Mouse (Mus musculus) limb, embryonic 15.5 days (tissue): ENCODE data around the gene Hs3st2. TPM values are rescaled to one million over a fixed set of nuclear protein-coding genes. Genes with fewer than 3 reads are reported as not detected.

Experiments
- ATAC-seq: fragments of 200-750 bp; cut with Nextera tagmentation; 2 replicates; pipeline ENCODE4 v1.8.0; 2017; ENCODE audit warnings: low read depth, moderate TSS enrichment; ENCODE audit not compliant: insufficient number of reproducible peaks, low FRiP score, low TSS enrichment
- H3K27ac ChIP-seq: fragments of 300-500 bp; sonication (generic); 2 replicates; pipeline ENCODE4 v1.5.1; 2015; ENCODE audit warnings: moderate library complexity, mild to moderate bottlenecking, inconsistent platforms
- H3K27me3 ChIP-seq: fragments of 300-500 bp; sonication (generic); 2 replicates; pipeline ENCODE4 v1.6.1; 2015; ENCODE audit warnings: inconsistent platforms
- H3K36me3 ChIP-seq: fragments of 300-500 bp; sonication (generic); 2 replicates; pipeline ENCODE4 v1.6.1; 2015; ENCODE audit warnings: inconsistent platforms
- H3K4me1 ChIP-seq: fragments of 300-500 bp; sonication (generic); 2 replicates; pipeline ENCODE4 v1.6.1; 2015; ENCODE audit warnings: inconsistent platforms
- H3K4me2 ChIP-seq: fragments of 300-500 bp; sonication (generic); 2 replicates; pipeline ENCODE4 v1.6.1; 2015; ENCODE audit warnings: mild to moderate bottlenecking, inconsistent platforms
- H3K4me3 ChIP-seq: fragments of 300-500 bp; sonication (generic); 2 replicates; pipeline ENCODE4 v1.5.1; 2015; ENCODE audit warnings: mild to moderate bottlenecking, inconsistent platforms
- H3K9ac ChIP-seq: fragments of 300-500 bp; sonication (generic); 2 replicates; pipeline ENCODE4 v1.6.1; 2015; ENCODE audit warnings: inconsistent platforms
- H3K9me3 ChIP-seq: fragments of 300-500 bp; sonication (generic); 2 replicates; pipeline ENCODE4 v1.6.1; 2016; ENCODE audit warnings: inconsistent platforms
- WGBS: fragments of 180-500 bp; shearing (Covaris S2); methylation state at CpG from one replicate; pipeline ENCODE4 v1.1.7; 2015; 5-methylcytosine and 5-hydroxymethylcytosine counted together
- polyA plus RNA-seq: library from polyadenylated mRNA; unstranded; fragments of >200 nt; fragmentation: Nextera tagmentation; extraction: Ambion mirVana; gene quantifications from 2 replicates; pipeline ENCODE4 v1.2.1, GENCODE M21; 2015

The Hs3st2 gene
- polyA plus RNA-seq, 1 experiment from 2014 or later: 0.47 TPM

DNA sequence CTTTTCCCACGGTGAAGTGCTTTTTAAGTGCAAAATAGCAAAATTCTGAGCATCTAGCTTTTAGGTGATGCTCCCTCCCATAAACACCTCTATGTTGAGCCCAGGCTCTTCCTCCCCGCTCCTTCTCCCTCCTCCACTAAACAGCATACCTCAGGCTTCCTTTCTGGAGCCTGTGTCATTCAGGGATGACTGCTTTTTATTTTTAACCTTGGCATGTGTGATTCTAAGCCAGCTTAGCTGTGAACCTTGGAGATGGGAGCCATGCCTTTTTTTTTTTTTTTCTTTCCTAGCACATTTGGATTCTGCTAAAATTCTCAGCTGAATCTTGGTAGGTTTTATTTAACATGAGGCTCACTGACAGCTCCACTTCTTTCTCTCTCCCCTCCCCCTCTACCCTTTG lies 3.2 kb downstream of the Hs3st2 start:
- Histone ChIP-seq H3K9me3 (no peaks in the 10 kb centered on the region), H3K4me3 (no peak overlapping the region), H3K36me3 (no peaks in the 10 kb centered on the region), H3K27me3 (peaks cover 56% of the 10 kb centered on the region), H3K9ac (no peak overlapping the region), H3K27ac (no peak overlapping the region), H3K4me1 (peaks cover 16% of the 10 kb centered on the region), H3K4me2 (no peak overlapping the region)
- 74% methylated on average over 2 of the region's 2 CpGs for WGBS
- no peak for ATAC-seq

DNA sequence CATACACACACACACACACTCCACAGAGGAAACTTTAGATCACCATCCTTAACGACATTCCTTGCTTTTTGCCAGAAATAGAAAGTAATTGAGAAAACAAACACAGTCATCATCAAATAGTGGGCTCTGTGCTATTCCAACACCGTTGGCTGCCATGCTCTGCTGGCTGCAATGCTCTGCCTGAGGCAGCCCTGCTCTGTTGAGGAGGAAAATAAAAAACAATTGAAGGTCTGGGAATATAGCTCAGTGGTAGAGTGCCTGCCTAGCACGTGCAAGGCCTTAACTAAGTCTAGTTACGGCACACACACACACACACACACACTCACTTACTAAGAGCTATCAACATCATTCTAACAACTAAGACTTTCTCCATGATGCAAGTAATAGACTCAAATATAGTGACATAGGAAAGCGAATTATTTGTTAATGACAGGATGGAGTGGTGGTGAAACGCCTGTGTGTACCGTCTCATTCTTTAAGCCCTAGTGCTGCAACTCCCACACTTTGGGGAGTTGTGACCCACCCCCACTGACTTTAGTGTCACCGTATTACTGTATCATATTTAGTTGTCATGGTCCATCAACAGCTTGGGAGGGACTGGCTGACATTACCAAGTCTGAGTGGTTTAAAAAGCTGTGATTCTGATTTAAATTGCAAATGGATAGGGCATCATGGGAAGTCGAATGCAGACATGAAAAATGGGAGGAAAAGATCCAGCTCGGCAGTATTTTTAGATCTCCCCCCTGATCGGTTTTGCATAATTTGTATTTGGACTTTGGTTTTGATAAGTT lies 19.3 kb downstream of the Hs3st2 start:
- Histone ChIP-seq H3K4me2 (no peak overlapping the region), H3K4me3 (no peak overlapping the region), H3K4me1 (no peaks in the 10 kb centered on the region), H3K9me3 (no peaks in the 10 kb centered on the region), H3K9ac (no peak overlapping the region), H3K27me3 (no peaks in the 10 kb centered on the region), H3K27ac (no peak overlapping the region), H3K36me3 (no peaks in the 10 kb centered on the region)
- WGBS: 73% methylated on average over 11 of the region's 11 CpGs
- no peak for ATAC-seq

DNA sequence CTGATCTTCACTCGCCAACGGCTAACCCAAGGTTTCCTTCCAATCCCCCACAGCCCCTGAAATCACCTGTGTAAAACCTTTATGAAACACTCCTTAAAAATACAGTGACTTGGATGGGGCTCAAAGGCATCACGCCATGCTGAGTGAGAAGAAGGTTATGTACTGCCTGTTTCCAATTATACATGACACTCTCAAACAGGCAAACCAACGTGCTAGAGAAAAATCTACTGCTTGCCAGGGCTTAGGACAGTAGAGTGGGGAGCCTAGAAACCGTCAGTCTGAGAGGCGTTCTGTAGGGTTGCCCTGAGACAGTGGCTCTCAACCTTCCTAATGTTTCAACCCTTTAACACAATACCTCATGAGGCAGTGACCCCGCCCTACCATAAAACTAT lies 19.8 kb downstream of the Hs3st2 start:
- H3K9me3 ChIP-seq: no peaks in the 10 kb centered on the region
- no peak overlapping the region for H3K4me3 ChIP-seq
- H3K4me1 ChIP-seq: no peaks in the 10 kb centered on the region
- H3K27me3 ChIP-seq: no peaks in the 10 kb centered on the region
- 70% methylated on average over 7 of the region's 7 CpGs for WGBS
- H3K9ac ChIP-seq: no peak overlapping the region
- no peaks in the 10 kb centered on the region for H3K36me3 ChIP-seq
- no peak for ATAC-seq
- no peak overlapping the region for H3K27ac ChIP-seq
- H3K4me2 ChIP-seq: no peak overlapping the region

DNA sequence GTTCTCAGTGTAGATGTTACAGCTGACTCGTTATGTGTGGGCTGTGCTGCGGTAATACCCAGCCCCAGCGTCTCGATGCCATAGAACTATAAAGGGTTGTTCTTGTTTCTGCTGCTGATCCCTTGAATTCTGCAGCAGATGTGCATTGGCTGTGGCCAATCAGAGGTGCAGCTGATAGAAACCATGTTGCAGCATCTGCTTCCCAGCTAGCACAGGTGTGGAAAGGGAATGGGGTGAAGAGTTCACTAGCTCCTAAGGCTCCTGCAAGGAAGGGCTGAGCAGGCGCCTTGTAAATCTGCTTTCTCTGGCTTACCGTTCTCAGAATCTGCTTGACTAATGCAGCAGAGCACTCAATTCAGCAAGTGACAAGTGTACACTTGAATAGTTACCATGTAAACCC lies 45.2 kb downstream of the Hs3st2 start:
- H3K36me3 ChIP-seq: no peaks in the 10 kb centered on the region
- no peak overlapping the region for H3K4me2 ChIP-seq
- no peaks in the 10 kb centered on the region for H3K27me3 ChIP-seq
- no peak for ATAC-seq
- WGBS: 36% methylated on average over 6 of the region's 6 CpGs
- H3K4me1 ChIP-seq: no peaks in the 10 kb centered on the region
- no peaks in the 10 kb centered on the region for H3K9me3 ChIP-seq
- no peak overlapping the region for H3K4me3 ChIP-seq
- H3K27ac ChIP-seq: no peak overlapping the region
- no peak overlapping the region for H3K9ac ChIP-seq

DNA sequence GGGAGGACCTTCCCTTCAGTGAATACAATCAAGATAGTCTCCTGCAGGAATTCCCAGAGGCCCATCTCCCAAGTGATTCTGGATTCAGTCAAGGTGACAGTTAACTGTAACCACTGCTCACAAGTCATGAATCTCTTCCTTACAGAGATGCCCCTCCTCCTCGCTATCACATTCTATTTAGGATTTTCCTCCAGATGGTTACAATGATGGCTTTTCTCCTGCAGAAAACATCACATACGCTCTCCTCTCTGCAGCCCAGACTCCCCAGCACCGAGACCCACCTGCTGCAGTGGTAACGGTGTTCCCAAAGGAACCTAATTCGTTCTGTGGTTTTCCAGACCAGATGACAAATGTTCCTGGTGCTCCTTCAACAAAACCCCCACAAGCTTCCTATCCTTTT lies 49.5 kb downstream of the Hs3st2 start:
- H3K4me1 ChIP-seq: no peaks in the 10 kb centered on the region
- ATAC-seq: no peak
- H3K4me3 ChIP-seq: no peak overlapping the region
- no peak overlapping the region for H3K9ac ChIP-seq
- H3K27me3 ChIP-seq: no peaks in the 10 kb centered on the region
- H3K9me3 ChIP-seq: no peaks in the 10 kb centered on the region
- 63% methylated on average over 5 of the region's 5 CpGs for WGBS
- no peak overlapping the region for H3K4me2 ChIP-seq
- no peak overlapping the region for H3K27ac ChIP-seq
- H3K36me3 ChIP-seq: no peaks in the 10 kb centered on the region

DNA sequence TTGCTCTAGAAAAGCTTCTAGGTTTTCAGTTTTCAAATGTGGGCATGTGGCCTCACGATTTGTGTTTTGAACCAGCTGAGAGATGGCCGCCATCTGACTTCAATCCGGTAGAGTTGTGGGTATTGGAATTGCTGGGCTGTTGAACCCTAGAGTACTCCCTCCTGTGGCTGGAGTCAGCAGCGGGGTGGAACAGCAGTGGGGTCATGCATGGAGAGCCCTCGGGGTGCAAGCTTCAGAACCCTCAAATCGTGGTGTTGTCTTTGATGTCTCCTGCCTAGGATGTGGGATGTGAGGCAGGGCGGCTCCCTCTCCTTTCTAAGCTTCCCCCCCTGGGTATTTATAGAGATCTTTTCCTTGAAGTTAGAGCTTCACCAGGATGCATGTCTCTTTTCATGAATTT lies 52.7 kb downstream of the Hs3st2 start:
- H3K27ac ChIP-seq: no peak overlapping the region
- no peaks in the 10 kb centered on the region for H3K9me3 ChIP-seq
- 62% methylated on average over 7 of the region's 7 CpGs for WGBS
- no peaks in the 10 kb centered on the region for H3K4me1 ChIP-seq
- no peak overlapping the region for H3K9ac ChIP-seq
- ATAC-seq: no peak
- no peaks in the 10 kb centered on the region for H3K36me3 ChIP-seq
- H3K4me2 ChIP-seq: no peak overlapping the region
- no peak overlapping the region for H3K4me3 ChIP-seq
- H3K27me3 ChIP-seq: no peaks in the 10 kb centered on the region

DNA sequence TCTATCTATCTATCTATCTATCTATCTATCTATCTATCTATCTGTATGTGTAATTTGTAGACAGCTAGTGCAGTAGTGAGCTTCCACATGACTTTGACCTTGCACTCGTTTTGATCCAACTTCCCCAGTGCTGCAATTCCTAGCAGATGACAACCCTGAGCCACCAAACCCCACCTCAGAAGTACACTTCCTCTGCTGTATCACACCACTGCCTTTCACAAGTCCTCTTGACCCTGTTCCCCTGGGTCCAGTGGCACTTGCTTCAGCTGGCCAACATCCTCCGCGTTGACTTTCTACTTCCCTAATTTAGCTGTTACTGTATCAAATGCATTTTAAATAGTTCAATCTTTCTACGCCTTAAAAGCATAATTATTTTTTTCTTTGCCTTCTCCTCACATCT lies 54.6 kb downstream of the Hs3st2 start:
- Histone ChIP-seq H3K27ac (no peak overlapping the region), H3K27me3 (no peaks in the 10 kb centered on the region), H3K4me1 (no peaks in the 10 kb centered on the region), H3K36me3 (no peaks in the 10 kb centered on the region), H3K9me3 (no peaks in the 10 kb centered on the region), H3K9ac (no peak overlapping the region), H3K4me2 (no peak overlapping the region), H3K4me3 (no peak overlapping the region)
- ATAC-seq: no peak
- WGBS: 87% methylated on average over 4 of the region's 4 CpGs

DNA sequence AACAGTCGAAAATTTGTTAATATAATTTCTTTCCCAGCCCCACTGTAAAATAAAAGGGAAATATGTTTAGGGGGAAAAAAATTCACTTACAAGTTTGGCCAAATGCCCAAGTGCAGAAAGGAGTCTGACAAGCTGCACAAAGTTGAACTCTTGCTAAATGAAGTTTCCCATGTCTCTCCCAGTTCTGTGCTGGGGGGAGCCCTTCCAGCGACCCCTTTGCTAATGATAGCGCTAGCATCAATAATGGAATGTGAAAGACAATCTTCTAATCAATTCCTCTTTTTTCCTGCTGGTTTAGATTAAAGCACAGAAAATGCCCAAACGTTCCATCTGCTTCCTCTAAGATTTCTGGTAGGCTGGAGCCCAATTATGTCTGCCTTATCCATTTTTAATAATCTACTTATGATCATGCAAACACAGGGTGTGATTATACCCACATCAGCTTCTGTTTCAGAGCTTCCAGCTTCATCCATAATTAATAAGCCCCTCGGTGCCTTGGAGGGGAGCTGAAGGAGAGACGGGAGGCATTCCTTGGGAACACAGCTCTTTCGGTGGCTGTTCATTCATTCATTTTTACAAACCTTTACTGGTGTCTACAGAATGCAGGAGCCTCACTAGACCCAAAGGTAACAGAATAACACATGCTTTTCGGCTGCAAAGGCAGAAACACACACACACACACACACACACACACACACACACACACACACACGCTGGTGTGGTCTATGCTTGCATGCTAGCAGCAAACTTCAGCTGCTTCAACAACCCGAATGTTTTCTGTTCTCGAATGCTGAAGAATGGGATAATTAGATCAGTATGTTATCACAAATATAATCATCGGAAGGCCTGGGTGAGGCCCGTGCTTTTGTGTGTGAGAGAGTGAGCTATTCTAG lies 59.5 kb downstream of the Hs3st2 start:
- no peaks in the 10 kb centered on the region for H3K9me3 ChIP-seq
- H3K4me3 ChIP-seq: no peak overlapping the region
- H3K27ac ChIP-seq: no peak overlapping the region
- H3K27me3 ChIP-seq: no peaks in the 10 kb centered on the region
- no peak overlapping the region for H3K4me2 ChIP-seq
- peaks cover 2% of the 10 kb centered on the region; the same call in 1 of the 2 replicates for H3K4me1 ChIP-seq
- 36% methylated on average over 13 of the region's 13 CpGs for WGBS
- H3K9ac ChIP-seq: no peak overlapping the region
- no peaks in the 10 kb centered on the region for H3K36me3 ChIP-seq
- no peak for ATAC-seq

DNA sequence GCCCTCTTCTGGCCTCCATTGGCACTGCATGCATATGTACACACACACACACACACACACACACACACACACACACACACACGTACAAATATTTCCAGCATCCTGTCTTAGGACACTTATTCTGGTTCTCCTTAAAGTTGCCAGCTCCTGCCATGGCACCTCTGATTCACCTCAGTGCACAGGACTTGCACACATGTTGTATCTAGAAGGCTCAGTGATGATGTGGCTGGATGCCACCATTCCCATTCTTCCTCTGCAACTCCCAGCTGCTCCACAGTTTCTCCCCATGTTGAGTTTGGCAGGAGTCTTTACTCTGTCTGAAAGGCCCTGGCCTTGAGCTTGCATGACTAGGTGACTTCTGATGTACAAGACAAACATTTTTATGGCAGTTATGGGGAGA lies 65.1 kb downstream of the Hs3st2 start:
- no peak overlapping the region for H3K4me3 ChIP-seq
- H3K27me3 ChIP-seq: no peaks in the 10 kb centered on the region
- 100% methylated on average over 1 of the region's 1 CpGs for WGBS
- H3K9me3 ChIP-seq: no peaks in the 10 kb centered on the region
- no peaks in the 10 kb centered on the region for H3K36me3 ChIP-seq
- no peak for ATAC-seq
- no peak overlapping the region for H3K9ac ChIP-seq
- no peak overlapping the region for H3K27ac ChIP-seq
- H3K4me1 ChIP-seq: peaks cover under 1% of the 10 kb centered on the region; the same call in 1 of the 2 replicates
- H3K4me2 ChIP-seq: no peak overlapping the region

DNA sequence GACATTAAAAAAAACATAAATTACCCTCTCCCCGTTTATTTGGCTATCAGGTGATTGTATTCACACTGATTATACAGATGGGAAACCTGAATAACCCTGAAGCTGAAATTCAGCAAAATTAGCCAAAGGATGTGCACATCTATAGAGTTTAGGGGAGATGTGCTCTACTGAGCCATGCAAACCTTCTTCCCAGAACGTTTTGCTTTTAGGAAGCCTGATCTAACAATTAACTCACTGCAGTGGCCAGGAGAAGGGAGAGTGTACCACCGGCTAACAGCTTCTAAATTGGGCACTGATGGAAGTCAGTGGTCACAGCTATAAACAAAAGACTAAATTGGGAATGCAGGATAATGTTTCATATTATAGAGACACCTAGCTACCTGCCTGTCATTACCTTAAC lies 66.4 kb downstream of the Hs3st2 start:
- WGBS: 38% methylated on average over 3 of the region's 3 CpGs
- ATAC-seq: no peak
- Histone ChIP-seq H3K27ac (no peak overlapping the region), H3K9ac (no peak overlapping the region), H3K9me3 (no peaks in the 10 kb centered on the region), H3K36me3 (no peaks in the 10 kb centered on the region), H3K4me3 (no peak overlapping the region), H3K4me2 (no peak overlapping the region), H3K4me1 (no peaks in the 10 kb centered on the region), H3K27me3 (no peaks in the 10 kb centered on the region)

DNA sequence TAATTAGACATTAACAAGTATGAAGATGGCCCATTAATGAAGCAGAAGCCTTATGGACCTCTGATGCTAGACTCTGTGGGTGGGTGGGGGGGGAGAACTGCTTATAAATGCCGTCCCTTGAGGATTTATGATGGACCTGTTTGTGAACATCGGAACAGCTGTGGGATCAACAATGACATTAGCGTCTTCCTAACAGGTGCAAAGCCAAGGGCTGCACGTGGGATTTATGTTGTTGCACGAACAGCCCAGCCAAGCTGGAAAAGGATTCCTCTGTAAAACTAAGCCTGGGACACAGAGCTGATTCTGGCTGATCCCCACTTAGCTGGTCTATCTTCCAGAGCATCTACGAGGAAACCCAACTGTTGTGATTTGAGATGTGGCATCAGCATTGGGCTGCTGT lies 69.0 kb downstream of the Hs3st2 start:
- Histone ChIP-seq H3K4me3 (no peak overlapping the region), H3K27ac (no peak overlapping the region), H3K4me1 (no peaks in the 10 kb centered on the region), H3K9me3 (no peaks in the 10 kb centered on the region), H3K9ac (no peak overlapping the region), H3K36me3 (no peaks in the 10 kb centered on the region), H3K4me2 (no peak overlapping the region), H3K27me3 (no peaks in the 10 kb centered on the region)
- no peak for ATAC-seq
- 65% methylated on average over 6 of the region's 6 CpGs for WGBS

DNA sequence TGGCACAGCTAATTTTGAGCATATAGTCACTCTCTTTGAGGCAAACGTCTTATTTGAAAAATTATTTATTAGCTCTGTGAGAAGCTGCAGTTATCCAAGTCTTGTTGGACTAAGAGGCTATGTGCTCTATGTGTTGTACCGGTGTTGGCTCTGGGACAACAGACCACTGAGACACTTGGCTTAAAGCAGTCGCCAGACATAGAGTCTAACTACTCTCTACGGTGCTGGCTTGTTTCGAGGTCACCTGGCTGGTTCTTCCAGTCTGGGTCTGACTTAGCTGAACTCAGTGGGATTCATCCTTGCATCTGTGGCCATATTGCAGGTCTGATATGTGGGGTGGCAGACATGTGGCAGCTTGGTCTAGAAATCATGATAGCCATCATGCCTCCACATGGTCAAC lies 72.8 kb downstream of the Hs3st2 start:
- H3K9me3 ChIP-seq: no peaks in the 10 kb centered on the region
- H3K4me2 ChIP-seq: no peak overlapping the region
- no peak overlapping the region for H3K27ac ChIP-seq
- 81% methylated on average over 5 of the region's 5 CpGs for WGBS
- H3K4me1 ChIP-seq: no peaks in the 10 kb centered on the region
- H3K36me3 ChIP-seq: no peaks in the 10 kb centered on the region
- no peak overlapping the region for H3K4me3 ChIP-seq
- no peak for ATAC-seq
- no peaks in the 10 kb centered on the region for H3K27me3 ChIP-seq
- H3K9ac ChIP-seq: no peak overlapping the region
